Comparison of ENCODE assay signal across 35 mouse cellular contexts in the genomic region with DNA sequence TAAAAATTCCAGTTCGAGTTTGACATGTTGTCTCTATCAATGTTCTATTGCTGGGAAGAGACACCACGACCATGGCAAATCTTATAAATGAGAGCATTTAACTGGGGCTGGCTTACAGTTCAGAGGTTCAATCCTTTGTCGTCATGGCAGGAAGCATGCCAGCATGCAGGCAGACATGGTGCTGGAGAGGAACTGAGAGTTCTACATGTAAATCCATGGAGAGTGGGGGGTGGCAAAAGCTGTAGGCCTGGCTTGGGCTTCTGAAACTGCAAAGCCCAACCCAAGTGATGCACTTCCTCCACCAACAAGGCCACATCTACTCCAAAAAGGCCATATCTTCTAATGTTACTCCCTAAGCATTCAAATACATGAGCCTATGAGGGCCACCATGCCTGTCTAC. TPM values are rescaled to one million over a fixed set of nuclear protein-coding genes. Genes with fewer than 3 reads are reported as not detected.
"Had no signal": no experiment of that assay in that cellular context is flagged by ENCODE, and none has a peak within 500 bp of the region (broad histone marks: within the 10 kb centered on the region; RNA-seq: fewer than 3 reads in every experiment).

No protein-coding gene starts in this region.

- H3K9ac ChIP-seq: limb, embryonic 12.5 days; limb, embryonic 13.5 days; limb, embryonic 15.5 days; liver, embryonic 12.5 days; liver, embryonic 13.5 days; liver, embryonic 14.5 days; liver, embryonic 15.5 days; liver, postnatal 0 days; lung, embryonic 14.5 days; lung, embryonic 15.5 days; midbrain, embryonic 12.5 days; midbrain, embryonic 13.5 days; midbrain, embryonic 15.5 days; neural tube, embryonic 12.5 days had no signal

- H3K4me1 ChIP-seq: limb, embryonic 10.5 days; limb, embryonic 12.5 days; limb, embryonic 13.5 days; limb, embryonic 15.5 days; liver, embryonic 12.5 days; liver, embryonic 13.5 days; liver, embryonic 15.5 days; lung, embryonic 15.5 days; megakaryocyte, embryonic 14.5 days; midbrain, embryonic 10.5 days; midbrain, embryonic 12.5 days; midbrain, embryonic 13.5 days; midbrain, embryonic 15.5 days; neural tube, embryonic 12.5 days had no signal

- H3K9me3 ChIP-seq: limb, embryonic 10.5 days; limb, embryonic 12.5 days; limb, embryonic 13.5 days; limb, embryonic 15.5 days; liver, embryonic 12.5 days; liver, embryonic 13.5 days; liver, embryonic 15.5 days; lung, embryonic 15.5 days; megakaryocyte, embryonic 14.5 days; midbrain, embryonic 10.5 days; midbrain, embryonic 12.5 days; midbrain, embryonic 13.5 days; midbrain, embryonic 15.5 days; neural tube, embryonic 12.5 days had no signal

- DNase-seq: left cerebral cortex, postnatal 4 days; liver; liver, embryonic 13.5 days; liver, postnatal 0 days; lung, adult 18-20 months; lung, adult 2 months; lung, embryonic 14.5 days; lung, postnatal 10 days; lung, postnatal 14 days; lung, postnatal 36 days; lung, postnatal 4 days; midbrain, embryonic 14.5 days had no signal

- H3K4me2 ChIP-seq: limb, embryonic 12.5 days; limb, embryonic 13.5 days; limb, embryonic 15.5 days; liver, embryonic 11.5 days; liver, embryonic 12.5 days; liver, embryonic 13.5 days; liver, embryonic 15.5 days; lung, embryonic 14.5 days; lung, embryonic 15.5 days; midbrain, embryonic 11.5 days; midbrain, embryonic 12.5 days; midbrain, embryonic 13.5 days; midbrain, embryonic 15.5 days; neural tube, embryonic 12.5 days had no signal

- H3K36me3 ChIP-seq: limb, embryonic 10.5 days; limb, embryonic 12.5 days; limb, embryonic 13.5 days; limb, embryonic 15.5 days; liver, embryonic 12.5 days; liver, embryonic 13.5 days; liver, embryonic 15.5 days; lung, embryonic 15.5 days; midbrain, embryonic 10.5 days; midbrain, embryonic 12.5 days; midbrain, embryonic 13.5 days; midbrain, embryonic 15.5 days; neural tube, embryonic 12.5 days had no signal

- H3K4me3 ChIP-seq: limb, embryonic 10.5 days; limb, embryonic 12.5 days; limb, embryonic 13.5 days; limb, embryonic 15.5 days; liver, embryonic 12.5 days; liver, embryonic 13.5 days; liver, embryonic 15.5 days; lung, embryonic 15.5 days; megakaryocyte, embryonic 14.5 days; midbrain, embryonic 10.5 days; midbrain, embryonic 12.5 days; midbrain, embryonic 13.5 days; midbrain, embryonic 15.5 days; myocyte; neural tube, embryonic 12.5 days had no signal

- H3K27ac ChIP-seq: limb, embryonic 10.5 days; limb, embryonic 12.5 days; limb, embryonic 13.5 days; limb, embryonic 15.5 days; liver, embryonic 12.5 days; liver, embryonic 13.5 days; liver, embryonic 14.5 days; liver, embryonic 15.5 days; lung, embryonic 15.5 days; macrophage; midbrain, embryonic 10.5 days; midbrain, embryonic 12.5 days; midbrain, embryonic 13.5 days; midbrain, embryonic 15.5 days; neural tube, embryonic 12.5 days had no signal

- ATAC-seq: liver, embryonic 12.5 days; liver, postnatal 0 days; lung, postnatal 0 days; midbrain, embryonic 13.5 days; midbrain, embryonic 15.5 days; midbrain, embryonic 16.5 days had no signal

- H3K27me3 ChIP-seq: limb, embryonic 12.5 days; limb, embryonic 13.5 days; limb, embryonic 15.5 days; liver, embryonic 12.5 days; liver, embryonic 13.5 days; liver, embryonic 15.5 days; lung, embryonic 15.5 days; midbrain, embryonic 12.5 days; midbrain, embryonic 13.5 days; midbrain, embryonic 15.5 days; neural tube, embryonic 12.5 days had no signal

RNA-seq across cellular contexts. Expression of gene Agbl2, which starts 38.4 kb away (rescaled TPM):
- total RNA-seq: liver, adult 2 months; megakaryocyte, adult 5-6 weeks; megakaryocyte-erythroid progenitor cell, adult 5-6 weeks had no signal
- polyA plus RNA-seq: liver, embryonic 15.5 days; liver, postnatal 0 days; macrophage; myocyte had no signal
